Mouse (Mus musculus) lung, adult 2 months (tissue): ENCODE measurements around the gene Comtd1. TPM values are rescaled to one million over a fixed set of nuclear protein-coding genes. Genes with fewer than 3 reads are reported as not detected.

ENCODE experiments used
- DNase-seq: peaks from one replicate; pipeline ENCODE4 v3.0.0; 2022
- H3K4me1 ChIP-seq: fragments of 200-500 bp; 2 replicates; pipeline ENCODE4 v1.6.1; 2011; ENCODE audit warnings: low read length; ENCODE audit not compliant: control insufficient read depth, insufficient read depth
- H3K4me3 ChIP-seq: fragments of 200-500 bp; replicated peaks from 2 replicates; pipeline ENCODE3; 2011; ENCODE audit warnings: low read depth, mild to moderate bottlenecking, control low read depth, low read length; ENCODE audit errors: extremely low read depth
- CTCF ChIP-seq: fragments of 200-500 bp; IDR thresholded peaks from 2 replicates; pipeline ENCODE4 v1.5.1; 2011; ENCODE audit warnings: mild to moderate bottlenecking, low read length, control low read depth; ENCODE audit not compliant: insufficient read depth
- POLR2A ChIP-seq: fragments of 200-500 bp; IDR thresholded peaks from 2 replicates; pipeline ENCODE4 v1.6.1; 2011; ENCODE audit warnings: low read depth, mild to moderate bottlenecking, control low read depth, low read length, borderline replicate concordance; ENCODE audit errors: extremely low read depth
- WGBS: fragments of 180-500 bp; shearing (Covaris S2); methylation state at CpG from one replicate; pipeline ENCODE4 v1.1.7; 2018; 5-methylcytosine and 5-hydroxymethylcytosine counted together
- polyA plus RNA-seq: library from polyadenylated mRNA; depleted of rRNA; stranded (reverse); fragments of >200 nt; gene quantifications from 2 replicates; pipeline ENCODE4 v1.2.3, GENCODE M21; 2012

Gene Comtd1
- polyA plus RNA-seq, 1 experiment: 12.7 TPM

- Histone ChIP-seq H3K4me1 (no peaks in the 10 kb centered on the region; the same call in 1 of the 2 replicates), H3K4me3 (no peak overlapping the region)
- no peak for DNase-seq
- 58% methylated on average over 8 of the region's 8 CpGs for WGBS
- no peak for TF ChIP-seq POLR2A
- TF ChIP-seq CTCF: no peak
These were observed 10.3 kb downstream of the Comtd1 start for GRCm38 (mm10) chr14:21838336-21839017.

GRCm38 (mm10) chr14:21831830-21832403, 16.9 kb downstream of the Comtd1 start:
- DNase-seq: peak; percentile 32
- Histone ChIP-seq H3K4me3 (peak overlapping the region; percentile 100), H3K4me1 (peaks cover 12% of the 10 kb centered on the region)
- under 1% methylated on average over 28 of the region's 28 CpGs for WGBS
- no peak for TF ChIP-seq CTCF
- TF ChIP-seq POLR2A: no peak

- TF ChIP-seq POLR2A (peak; percentile 93; the same call in 1 of the 2 replicates), CTCF (no peak)
- Histone ChIP-seq H3K4me3 (peak overlapping the region; percentile 100), H3K4me1 (peaks cover 12% of the 10 kb centered on the region)
- peak; percentile 98 for DNase-seq
- WGBS: under 1% methylated on average over 71 of the region's 73 CpGs
These were observed 17.7 kb downstream of the Comtd1 start for GRCm38 (mm10) chr14:21830876-21831767.

- no peak for DNase-seq
- 67% methylated on average over 9 of the region's 9 CpGs for WGBS
- peaks cover 8% of the 10 kb centered on the region; the same call in 1 of the 2 replicates for H3K4me1 ChIP-seq
- no peak for TF ChIP-seq POLR2A
- no peak for TF ChIP-seq CTCF
- H3K4me3 ChIP-seq: no peak overlapping the region
These were observed 22.8 kb downstream of the Comtd1 start for GRCm38 (mm10) chr14:21825786-21826491.

GRCm38 (mm10) chr14:21824938-21825337, 23.8 kb downstream of the Comtd1 start, which contains the start of gene Vdac2:
Vdac2 (plus strand) TSS chr14:21825238.
- TF ChIP-seq POLR2A (no peak), CTCF (no peak)
- H3K4me1 ChIP-seq: peaks cover 5% of the 10 kb centered on the region; the same call in 1 of the 2 replicates
- WGBS: 64% methylated on average over 2 of the region's 2 CpGs

GRCm38 (mm10) chr14:21823897-21824296, 24.9 kb downstream of the Comtd1 start:
- Histone ChIP-seq H3K4me1 (peaks cover 5% of the 10 kb centered on the region; the same call in 1 of the 2 replicates), H3K4me3 (no peak overlapping the region)
- TF ChIP-seq CTCF: no peak
- no peak for TF ChIP-seq POLR2A
- peak; percentile 26 for DNase-seq
- 56% methylated on average over 7 of the region's 7 CpGs for WGBS

More at GRCm38 (mm10) chr14:21824938-21825337, 23.8 kb downstream of the Comtd1 start, which contains the start of gene Vdac2:
- DNase-seq: no peak
- no peak within 1 kb of the TSS for H3K4me3 ChIP-seq

GRCm38 (mm10) chr14:21822795-21823374, 25.9 kb downstream of the Comtd1 start:
- H3K4me3 ChIP-seq: no peak overlapping the region
- peak; percentile 65 for DNase-seq
- WGBS: 13% methylated on average over 7 of the region's 7 CpGs
- no peak for TF ChIP-seq CTCF
- TF ChIP-seq POLR2A: peak; percentile 71; the same call in 1 of the 2 replicates
- peaks cover 5% of the 10 kb centered on the region; the same call in 1 of the 2 replicates for H3K4me1 ChIP-seq

- TF ChIP-seq POLR2A: no peak
- no peak for TF ChIP-seq CTCF
- DNase-seq: no peak
- Histone ChIP-seq H3K4me1 (peaks cover 5% of the 10 kb centered on the region; the same call in 1 of the 2 replicates), H3K4me3 (no peak overlapping the region)
- 72% methylated on average over 7 of the region's 7 CpGs for WGBS
These were observed 26.5 kb downstream of the Comtd1 start for GRCm38 (mm10) chr14:21822307-21822706.
